Mouse (Mus musculus) cerebellum, adult 8-10 months (tissue): Measurements from ENCODE around the gene Reep1.

ENCODE experiments used
- DNase-seq: peaks from one replicate; pipeline ENCODE4 v3.0.0; 2022

Reep1 gene

GRCm38 (mm10) chr6:71738611-71739010 lies 31.2 kb downstream of the Reep1 start:
- DNase-seq, result no peak

DNA sequence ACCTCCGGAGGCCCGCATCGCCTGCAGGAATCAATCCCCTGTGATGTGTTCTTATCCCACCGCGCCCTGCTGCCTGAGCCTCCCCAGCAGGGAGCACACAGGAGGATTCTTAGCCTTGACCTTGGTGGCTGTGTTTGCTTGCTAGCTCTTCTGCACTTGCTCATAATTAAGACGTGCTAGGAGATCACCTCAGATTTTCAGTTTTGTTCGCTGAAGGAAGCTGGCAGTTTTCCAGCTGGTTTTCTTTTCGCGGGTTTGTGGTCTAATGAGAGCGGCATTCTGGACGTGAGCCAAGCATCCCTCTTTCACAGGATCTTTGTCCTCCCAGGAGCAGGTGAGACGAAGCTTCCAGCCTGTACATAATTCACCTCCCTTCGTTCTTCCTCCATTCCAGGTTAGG lies 33.6 kb downstream of the Reep1 start:
- DNase-seq, result peak; percentile 55

DNA sequence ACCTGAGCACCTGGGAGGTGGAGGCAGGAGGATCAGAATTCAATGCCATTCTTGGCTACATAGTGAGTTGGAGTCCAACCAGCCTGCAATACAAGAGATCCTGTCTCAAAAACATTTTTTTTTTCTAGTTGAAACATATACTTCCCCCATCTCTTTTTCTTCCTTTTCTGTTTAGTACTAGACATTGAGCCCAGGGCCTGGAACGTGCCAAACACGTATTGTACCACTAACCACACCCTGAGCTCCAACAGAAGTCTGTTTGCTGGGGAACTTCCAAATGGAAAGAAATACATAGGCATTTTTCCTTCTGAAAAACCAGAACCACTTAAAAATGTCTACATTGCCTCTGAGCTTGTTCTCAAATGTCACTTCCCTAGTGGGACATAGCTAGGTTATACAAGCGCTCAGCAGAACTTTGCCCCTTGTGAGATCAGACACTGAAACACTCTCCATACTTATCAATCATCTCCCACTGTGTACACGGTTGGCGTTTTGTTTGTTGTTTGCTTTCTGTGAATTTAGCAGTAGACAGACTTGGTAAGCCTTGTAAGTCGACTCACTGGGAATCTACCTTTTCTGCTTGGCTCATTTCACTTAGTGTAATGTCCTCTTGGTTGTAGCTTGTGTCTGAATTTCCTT lies 34.8 kb downstream of the Reep1 start:
- DNase-seq, result no peak

DNA sequence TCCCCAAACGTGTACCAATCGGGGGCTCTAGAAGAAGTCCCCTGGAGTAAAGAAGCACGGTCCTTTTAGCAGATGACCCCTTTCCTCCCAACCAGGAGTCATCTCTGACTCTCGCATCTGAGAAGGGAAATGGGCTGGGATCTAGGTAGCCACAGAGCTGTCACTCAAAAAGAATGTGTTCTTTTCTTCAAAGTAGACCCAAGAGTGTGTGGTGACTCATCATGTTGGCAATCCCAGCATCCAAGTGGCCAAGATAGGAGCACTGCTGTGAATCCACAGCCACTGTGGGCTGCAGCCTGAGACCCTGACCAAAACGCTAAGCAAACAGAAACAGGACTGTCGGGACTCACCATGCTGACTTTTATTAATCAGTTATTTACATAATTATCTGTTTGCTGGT lies 37.6 kb downstream of the Reep1 start:
- DNase-seq, result no peak

DNA sequence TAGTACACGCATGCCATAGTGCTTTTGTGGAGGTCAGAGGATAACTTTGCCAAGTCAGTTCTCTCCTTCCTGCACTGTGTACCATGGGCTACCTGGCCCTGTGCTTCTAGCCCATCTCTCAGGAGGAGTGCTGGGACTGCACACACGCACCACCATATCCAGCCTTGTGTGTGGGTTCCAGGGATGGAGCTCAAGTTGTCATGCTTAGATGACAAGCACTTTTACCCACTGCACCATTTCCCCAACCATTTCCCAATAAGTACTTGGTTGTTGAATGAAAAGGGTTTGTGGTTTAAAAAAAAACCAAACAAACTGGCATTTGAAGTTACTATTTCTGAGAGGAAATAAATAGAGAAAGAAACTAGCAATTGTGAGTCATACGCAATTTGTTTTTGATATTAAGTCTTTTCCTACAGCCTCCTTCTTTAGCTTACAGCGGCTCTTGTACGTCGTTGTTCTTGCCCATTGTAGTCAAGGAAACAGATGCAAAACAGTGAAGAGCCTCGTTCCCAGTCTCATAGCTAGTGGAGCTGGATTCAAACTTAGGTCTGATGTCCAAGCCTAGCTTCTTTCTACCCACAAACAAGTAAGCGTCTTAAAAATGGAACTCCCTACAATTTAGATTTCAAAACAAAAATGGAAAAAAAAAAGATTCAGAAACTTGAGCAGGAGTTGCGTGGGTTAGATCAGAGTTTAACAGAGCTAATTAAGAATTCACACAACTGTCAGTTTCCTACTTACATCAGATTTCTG lies 38.3 kb downstream of the Reep1 start:
- no peak for DNase-seq

DNA sequence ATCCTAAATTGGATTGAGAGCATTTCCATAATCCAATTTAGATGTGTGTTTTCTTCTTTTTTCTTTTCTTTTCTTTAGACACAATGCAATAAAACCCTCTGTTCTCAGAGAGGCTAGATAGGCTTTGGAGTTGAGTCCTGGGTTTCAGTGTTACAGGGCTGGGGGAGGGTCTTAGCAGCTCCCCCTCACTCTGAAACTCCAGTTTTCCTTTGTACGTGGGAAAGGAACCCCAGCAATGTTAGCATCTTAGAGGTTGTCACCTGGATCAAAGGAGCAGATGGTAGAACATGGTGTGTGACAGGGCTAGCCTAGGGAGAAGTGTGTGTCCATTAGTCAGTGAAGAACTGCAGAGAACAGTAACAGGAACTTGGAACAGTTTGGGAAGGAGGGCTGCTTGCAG lies 38.9 kb downstream of the Reep1 start:
- DNase-seq, result no peak

GRCm38 (mm10) chr6:71746846-71747245 lies 39.5 kb downstream of the Reep1 start:
- DNase-seq, result no peak

- no peak for DNase-seq
Measured at GRCm38 (mm10) chr6:71751602-71752001, 44.2 kb downstream of the Reep1 start.

DNA sequence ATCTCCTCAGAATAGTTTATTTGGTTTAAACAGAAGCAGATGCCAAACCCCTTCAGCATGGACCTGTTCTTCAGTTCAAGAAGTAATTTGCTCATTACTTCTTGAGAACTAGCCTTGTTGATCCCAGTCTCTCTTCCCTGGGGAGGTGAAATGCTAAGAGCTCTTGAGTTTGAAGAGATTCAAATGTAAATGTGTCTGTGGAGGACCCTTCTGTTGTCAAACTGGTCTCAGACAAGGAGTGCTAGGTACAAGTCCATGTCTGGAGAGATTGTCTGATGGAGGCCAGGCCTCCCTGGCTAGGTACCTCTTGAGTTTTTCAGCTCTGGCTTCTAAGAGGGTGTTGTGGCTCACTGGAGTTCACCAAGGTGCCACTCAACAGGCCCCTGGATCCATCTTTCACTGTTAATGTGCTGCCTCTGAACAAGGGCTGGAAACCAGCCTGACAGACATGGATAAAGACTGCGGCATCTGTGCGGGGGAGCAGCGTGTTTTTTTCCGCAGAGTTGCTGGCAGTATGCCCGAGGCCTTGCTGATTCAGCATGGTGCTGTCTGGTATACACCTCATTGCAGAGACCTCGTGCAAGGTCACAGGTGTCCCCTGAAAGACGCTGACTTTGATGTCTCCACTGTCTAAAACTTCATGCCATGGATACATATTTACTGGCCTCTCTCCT lies 45.6 kb downstream of the Reep1 start:
- DNase-seq, result peak; percentile 48

DNA sequence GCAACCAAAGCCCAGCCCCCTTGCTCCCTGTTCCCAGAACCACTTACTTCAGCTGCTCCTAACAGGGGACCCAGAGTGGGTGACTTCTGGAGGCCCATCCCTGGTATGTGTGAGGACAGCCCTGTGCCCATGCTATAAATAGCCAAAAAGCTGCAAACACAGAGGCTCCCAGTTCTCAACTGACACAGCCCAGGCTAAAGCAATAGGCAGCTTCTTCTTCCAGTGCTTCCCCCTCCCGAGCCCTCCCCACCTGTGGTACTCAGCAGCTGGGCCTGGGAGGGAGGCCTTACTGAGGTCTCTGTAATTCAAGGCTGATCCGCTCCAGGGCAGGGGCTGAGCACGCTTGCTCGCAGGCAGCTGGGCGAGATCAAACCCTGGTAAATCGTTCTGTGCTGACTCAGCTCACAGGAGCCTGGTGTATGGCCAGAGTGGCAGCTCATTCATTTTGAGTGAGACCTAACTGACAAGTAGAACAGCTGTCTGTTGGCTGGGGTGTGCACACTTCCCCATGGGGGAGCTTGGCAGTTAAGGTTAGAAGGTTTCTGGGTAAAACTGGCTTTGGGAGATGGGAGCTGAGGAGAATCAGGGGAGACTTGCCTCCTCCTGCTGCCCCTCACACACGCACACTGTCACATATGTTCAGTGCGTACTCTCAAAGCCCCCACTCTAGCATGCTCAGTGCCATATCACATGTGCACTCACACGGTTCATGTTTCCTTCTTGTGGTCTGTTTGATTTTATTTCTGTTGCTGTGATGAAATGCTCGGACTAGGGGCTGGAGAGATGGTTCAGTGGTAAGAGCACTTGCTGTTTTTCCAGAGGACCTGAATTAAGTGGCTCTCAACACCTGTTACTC lies 49.9 kb downstream of the Reep1 start:
- DNase-seq, result no peak

DNA sequence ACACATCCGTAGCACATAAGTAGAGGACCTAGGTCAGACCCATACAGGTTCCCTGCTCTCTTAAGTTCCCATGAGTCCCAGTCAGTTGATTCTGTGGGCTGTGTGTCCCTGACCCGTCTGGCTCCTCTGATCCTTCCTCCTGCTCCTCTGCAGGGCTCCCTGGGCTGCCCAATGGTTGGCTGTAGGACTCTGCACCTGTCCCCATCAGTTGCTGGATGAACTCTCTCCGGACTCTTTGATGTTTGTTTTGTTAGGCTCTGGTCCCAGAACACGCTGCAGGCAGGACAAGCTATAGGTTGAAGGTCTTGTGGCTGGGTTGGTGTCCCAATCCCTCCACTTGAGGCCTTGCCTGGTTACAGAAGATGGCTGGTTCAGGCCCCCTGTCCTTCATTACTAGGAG lies 51.4 kb downstream of the Reep1 start:
- DNase-seq, result no peak

DNA sequence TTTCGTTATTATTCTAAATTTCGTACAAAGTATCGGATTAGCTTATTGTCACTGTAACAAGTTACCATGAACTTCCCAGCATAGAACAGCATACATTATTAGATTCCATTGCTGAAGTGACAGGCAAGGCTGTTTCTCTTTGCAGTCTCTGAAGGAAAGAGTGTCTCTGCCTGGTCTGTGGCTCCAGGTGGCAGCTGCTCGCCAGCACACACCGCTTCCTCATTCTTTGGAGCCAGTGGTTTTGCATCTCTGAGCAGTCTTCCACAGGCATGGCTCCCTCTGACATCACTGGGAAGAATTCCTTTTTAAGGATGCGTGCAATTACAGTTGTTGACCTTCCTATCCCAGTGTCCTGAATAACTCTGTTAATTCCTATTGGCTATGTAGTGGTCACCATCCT lies 52.7 kb downstream of the Reep1 start:
- DNase-seq, result no peak

DNA sequence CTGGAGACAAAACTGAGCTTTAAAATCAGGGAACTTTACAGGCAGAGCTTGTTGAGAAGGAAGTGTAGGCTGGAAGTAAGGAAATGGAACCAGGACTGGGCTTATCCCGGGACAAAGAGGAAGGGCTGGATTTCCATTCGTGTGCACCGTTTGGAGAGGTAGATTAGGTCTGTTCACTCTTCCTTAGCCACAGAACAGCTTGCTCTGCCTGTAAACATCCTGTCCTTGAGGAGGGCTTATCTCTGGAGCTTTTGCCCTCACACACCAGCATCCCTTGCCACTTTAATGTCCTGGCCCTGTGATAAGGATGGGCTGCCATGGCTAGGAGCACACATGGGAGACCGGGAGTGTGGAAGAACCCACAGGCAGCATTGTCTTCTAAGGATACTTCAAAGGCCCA lies 60.4 kb downstream of the Reep1 start:
- no peak for DNase-seq

- no peak for DNase-seq
Measured at GRCm38 (mm10) chr6:71769901-71770690, 62.7 kb downstream of the Reep1 start.

GRCm38 (mm10) chr6:71770856-71771255 lies 63.5 kb downstream of the Reep1 start:
- no peak for DNase-seq

GRCm38 (mm10) chr6:71771282-71771681 lies 63.9 kb downstream of the Reep1 start:
- DNase-seq, result no peak

GRCm38 (mm10) chr6:71772156-71772555 lies 64.8 kb downstream of the Reep1 start:
- no peak for DNase-seq

- DNase-seq, result no peak
Measured at GRCm38 (mm10) chr6:71772636-71773208, 65.4 kb downstream of the Reep1 start.

DNA sequence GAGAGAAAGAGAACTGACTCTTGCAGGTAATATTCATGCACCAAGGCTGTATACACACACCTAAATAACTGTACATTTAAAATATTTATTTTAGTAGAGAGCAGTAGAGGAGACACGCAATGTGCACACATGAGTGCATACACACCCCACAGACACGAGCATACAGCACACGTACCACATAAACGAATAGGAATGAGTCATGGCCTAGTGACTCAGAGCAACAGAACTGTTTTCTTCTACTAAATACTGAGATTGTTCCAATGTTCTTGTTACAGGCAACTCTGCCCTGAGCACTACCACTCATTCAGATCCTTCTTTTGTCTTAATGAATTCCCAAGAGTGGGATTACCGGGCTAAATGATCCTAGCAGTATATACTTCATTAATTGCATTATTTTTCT lies 70.7 kb downstream of the Reep1 start:
- DNase-seq, result no peak

- DNase-seq, result no peak
Measured at GRCm38 (mm10) chr6:71779831-71780230, 72.5 kb downstream of the Reep1 start.

DNA sequence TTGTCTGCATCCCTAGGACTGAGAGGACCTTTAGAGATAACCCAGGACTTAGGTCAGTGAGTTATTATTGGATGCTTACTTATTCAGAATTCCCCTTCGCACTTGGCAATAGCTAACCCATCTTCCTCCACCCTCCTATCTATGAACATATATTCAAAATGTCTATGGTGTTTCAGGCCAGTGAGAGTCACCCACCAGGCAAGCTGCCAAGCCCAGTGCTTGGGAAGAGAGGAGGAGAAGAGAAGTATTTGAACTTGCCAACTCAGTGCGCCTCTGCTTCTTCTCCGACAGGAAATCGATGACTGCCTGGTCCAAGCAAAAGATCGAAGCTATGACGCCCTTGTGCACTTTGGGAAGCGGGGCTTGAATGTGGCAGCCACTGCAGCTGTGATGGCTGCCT lies 73.1 kb downstream of the Reep1 start:
- DNase-seq, result no peak

GRCm38 (mm10) chr6:71783165-71783564 lies 75.8 kb downstream of the Reep1 start:
- DNase-seq, result no peak
